Mouse (Mus musculus) left cerebral cortex, postnatal 10 days (tissue): ENCODE measurements at regions not wholly inside any gene's neighbourhood (a gene's known extent, or its start where the extent isn't known, plus 50 kb on each side); places are given as distances from the start of the nearest gene placed in this dataset.
A peak's percentile ranks its signal among the peaks of the same experiment; 100 is the strongest.

Experiments used
- DNase-seq, 2 experiments: peaks; one replicate each; pipeline ENCODE4 v3.0.0; 2021 to 2022; ENCODE audit warnings: low spot score in 2 of 2, mixed read lengths in 1 of 2; ENCODE audit errors: extremely low spot score in 1 of 2
- intact Hi-C: fragments of 180-260 bp; cut with DNase I; formaldehyde crosslinking; loops from one replicate; pipeline ENCODE4 v1.15.1; 2025

DNA sequence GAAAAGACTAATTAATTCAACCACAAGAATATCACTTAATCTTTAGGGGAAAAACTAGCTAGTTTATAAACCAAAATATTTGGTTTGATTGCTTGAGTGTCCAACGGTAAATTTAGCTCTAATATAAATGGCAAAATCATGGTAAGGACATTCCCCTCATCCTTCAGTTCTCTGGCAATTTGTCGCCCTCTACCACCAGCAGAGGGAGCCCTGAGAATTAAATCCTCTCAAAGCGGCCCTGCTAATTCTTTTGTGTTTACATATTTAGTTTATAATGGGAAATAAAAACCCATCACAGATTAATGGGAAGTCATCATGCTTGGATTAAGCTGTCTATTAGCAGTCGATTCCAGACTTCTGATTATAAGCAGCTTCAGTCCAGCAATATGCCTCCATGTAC lies 54.5 kb upstream of the Atp5g3 start:
- peak; percentile 5 to 24 for DNase-seq
- intact Hi-C loops = loop anchor here (5.0 kb wide), 1 partner anchor 697 kb away; no protein-coding TSS in a partner anchor
